Mouse (Mus musculus) testis, adult 2 months (tissue): ENCODE measurements around the gene Hoxc11. TPM values are rescaled to one million over a fixed set of nuclear protein-coding genes. Genes with fewer than 3 reads are reported as not detected.

ENCODE experiments used
- H3K27ac ChIP-seq: fragments of 200-500 bp; 2 replicates; pipeline ENCODE4 v1.5.1; 2012; ENCODE audit warnings: low read depth, low read length; ENCODE audit not compliant: control insufficient read depth, insufficient read depth
- H3K27me3 ChIP-seq: fragments of 200-500 bp; 2 replicates; pipeline ENCODE4 v1.6.1; 2012; ENCODE audit warnings: mild to moderate bottlenecking, low read length, moderate library complexity; ENCODE audit not compliant: control insufficient read depth, insufficient read depth
- H3K36me3 ChIP-seq: fragments of 200-500 bp; 2 replicates; pipeline ENCODE4 v1.6.1; 2012; ENCODE audit warnings: mild to moderate bottlenecking, low read length; ENCODE audit not compliant: control insufficient read depth, insufficient read depth
- H3K4me1 ChIP-seq: fragments of 200-500 bp; 2 replicates; pipeline ENCODE4 v1.6.1; 2012; ENCODE audit warnings: low read length; ENCODE audit not compliant: control insufficient read depth, insufficient read depth
- H3K4me3 ChIP-seq: fragments of 200-500 bp; 2 replicates; pipeline ENCODE4 v1.5.1; 2012; ENCODE audit warnings: low read depth, mild to moderate bottlenecking, low read length, moderate library complexity, mixed read lengths; ENCODE audit not compliant: control insufficient read depth
- CTCF ChIP-seq: fragments of 200-500 bp; IDR thresholded peaks from 2 replicates; pipeline ENCODE4 v1.5.1; 2012; ENCODE audit warnings: low read depth, mild to moderate bottlenecking, inconsistent platforms, low read length, moderate library complexity; ENCODE audit not compliant: control insufficient read depth, insufficient read depth, insufficient replicate concordance
- POLR2A ChIP-seq: fragments of 200-500 bp; IDR thresholded peaks from 2 replicates; pipeline ENCODE4 v1.6.1; 2012; ENCODE audit warnings: low read depth, mild to moderate bottlenecking, inconsistent platforms, low read length, moderate library complexity; ENCODE audit not compliant: control insufficient read depth
- polyA plus RNA-seq: library from polyadenylated mRNA; depleted of rRNA; stranded (reverse); fragments of >200 nt; gene quantifications from 2 replicates; pipeline ENCODE4 v1.2.3, GENCODE M21; 2012

Hoxc11 gene
- polyA plus RNA-seq, 1 experiment = not detected

- Histone ChIP-seq H3K4me3 (no peak overlapping the region), H3K36me3 (no peaks in the 10 kb centered on the region), H3K27me3 (peaks cover 12% of the 10 kb centered on the region), H3K27ac (no peak overlapping the region), H3K4me1 (peaks cover 6% of the 10 kb centered on the region)
- no peak for TF ChIP-seq POLR2A
- TF ChIP-seq CTCF = no peak
Observed at GRCm38 (mm10) chr15:102980352-102980751, 26.1 kb downstream of the Hoxc11 start.

- no peak for TF ChIP-seq POLR2A
- TF ChIP-seq CTCF = no peak
- H3K4me1 ChIP-seq = peaks cover 4% of the 10 kb centered on the region
- peak overlapping the region; percentile 24; the same call in 1 of the 2 replicates for H3K4me3 ChIP-seq
- H3K27me3 ChIP-seq = peaks cover 12% of the 10 kb centered on the region
- H3K27ac ChIP-seq = no peak overlapping the region
- H3K36me3 ChIP-seq = no peaks in the 10 kb centered on the region
Observed at GRCm38 (mm10) chr15:102980912-102981311, 26.7 kb downstream of the Hoxc11 start.

DNA sequence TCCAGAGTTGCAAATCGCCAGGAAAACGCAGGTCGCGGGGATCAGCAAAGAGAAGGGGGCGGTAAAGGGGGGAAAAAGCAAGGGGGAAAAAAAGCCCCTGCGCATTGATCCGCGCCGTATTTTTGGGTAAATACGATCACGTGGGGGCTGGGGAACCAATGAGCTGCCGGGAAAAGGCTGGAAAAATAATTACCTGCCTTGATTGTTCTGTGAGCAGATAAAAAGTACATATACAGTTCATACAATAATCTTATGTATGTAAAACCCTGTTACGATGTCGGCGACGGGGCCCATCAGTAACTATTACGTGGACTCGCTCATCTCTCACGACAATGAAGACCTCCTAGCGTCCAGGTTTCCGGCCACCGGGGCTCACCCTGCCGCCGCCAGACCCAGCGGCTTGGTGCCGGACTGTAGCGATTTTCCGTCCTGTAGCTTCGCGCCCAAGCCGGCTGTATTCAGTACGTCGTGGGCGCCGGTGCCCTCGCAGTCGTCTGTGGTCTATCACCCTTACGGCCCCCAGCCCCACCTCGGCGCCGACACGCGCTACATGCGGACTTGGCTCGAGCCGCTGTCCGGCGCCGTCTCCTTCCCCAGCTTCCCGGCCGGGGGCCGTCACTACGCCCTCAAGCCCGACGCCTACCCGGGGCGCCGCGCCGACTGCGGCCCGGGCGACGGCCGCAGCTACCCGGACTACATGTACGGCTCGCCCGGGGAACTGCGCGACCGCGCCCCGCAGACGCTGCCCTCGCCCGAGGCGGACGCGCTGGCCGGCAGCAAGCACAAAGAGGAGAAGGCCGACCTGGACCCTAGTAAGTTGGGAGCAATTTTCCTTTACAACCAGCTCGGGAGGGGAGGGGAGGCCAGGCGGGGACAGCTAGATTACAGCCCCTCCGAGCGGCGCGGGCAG lies 27.4 kb downstream of the Hoxc11 start:
- Histone ChIP-seq H3K27ac (no peak overlapping the region), H3K36me3 (no peaks in the 10 kb centered on the region), H3K27me3 (peaks cover 12% of the 10 kb centered on the region), H3K4me1 (peaks cover 4% of the 10 kb centered on the region), H3K4me3 (peak overlapping the region; percentile 80)
- no peak for TF ChIP-seq POLR2A
- TF ChIP-seq CTCF = no peak

DNA sequence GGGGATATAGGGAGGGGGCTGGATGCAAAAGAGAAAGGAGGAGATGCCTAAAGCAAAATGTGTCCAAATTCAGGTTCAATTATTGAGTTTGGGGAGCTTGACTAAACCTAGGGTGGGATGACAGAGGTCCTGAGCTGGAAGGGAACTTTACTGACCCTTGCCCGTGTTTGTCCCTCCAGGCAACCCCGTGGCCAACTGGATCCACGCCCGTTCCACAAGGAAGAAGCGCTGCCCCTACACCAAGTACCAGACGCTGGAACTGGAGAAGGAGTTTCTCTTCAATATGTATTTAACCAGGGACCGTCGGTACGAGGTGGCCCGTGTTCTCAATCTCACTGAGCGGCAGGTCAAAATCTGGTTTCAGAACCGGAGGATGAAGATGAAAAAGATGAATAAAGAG lies 29.5 kb downstream of the Hoxc11 start:
- Histone ChIP-seq H3K27ac (no peak overlapping the region), H3K4me1 (peaks cover 4% of the 10 kb centered on the region), H3K4me3 (no peak overlapping the region), H3K27me3 (peaks cover 13% of the 10 kb centered on the region), H3K36me3 (no peaks in the 10 kb centered on the region)
- no peak for TF ChIP-seq CTCF
- no peak for TF ChIP-seq POLR2A

DNA sequence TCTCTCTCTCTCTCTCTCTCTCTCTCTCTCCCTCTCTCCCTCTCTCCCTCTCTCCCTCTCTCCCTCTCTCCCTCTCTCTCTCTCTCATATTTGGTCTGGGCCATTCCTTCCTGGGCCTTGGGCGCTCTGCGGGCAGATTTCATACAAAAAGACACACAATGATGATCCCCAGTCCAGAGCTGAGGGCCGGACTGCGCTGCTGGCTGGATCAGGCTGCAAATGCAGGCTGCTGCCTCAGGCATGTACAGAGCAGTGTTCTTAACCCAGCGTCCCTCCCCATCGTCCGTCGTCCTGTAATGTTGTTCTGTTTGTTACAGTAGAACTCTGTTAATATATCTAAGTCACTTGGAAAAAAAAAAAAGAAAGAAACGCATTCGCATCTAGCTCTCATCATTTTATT lies 30.3 kb downstream of the Hoxc11 start:
- TF ChIP-seq POLR2A (no peak), CTCF (no peak)
- H3K4me3 ChIP-seq = no peak overlapping the region
- no peaks in the 10 kb centered on the region for H3K36me3 ChIP-seq
- no peak overlapping the region for H3K27ac ChIP-seq
- H3K27me3 ChIP-seq = peaks cover 13% of the 10 kb centered on the region
- peaks cover 4% of the 10 kb centered on the region for H3K4me1 ChIP-seq

DNA sequence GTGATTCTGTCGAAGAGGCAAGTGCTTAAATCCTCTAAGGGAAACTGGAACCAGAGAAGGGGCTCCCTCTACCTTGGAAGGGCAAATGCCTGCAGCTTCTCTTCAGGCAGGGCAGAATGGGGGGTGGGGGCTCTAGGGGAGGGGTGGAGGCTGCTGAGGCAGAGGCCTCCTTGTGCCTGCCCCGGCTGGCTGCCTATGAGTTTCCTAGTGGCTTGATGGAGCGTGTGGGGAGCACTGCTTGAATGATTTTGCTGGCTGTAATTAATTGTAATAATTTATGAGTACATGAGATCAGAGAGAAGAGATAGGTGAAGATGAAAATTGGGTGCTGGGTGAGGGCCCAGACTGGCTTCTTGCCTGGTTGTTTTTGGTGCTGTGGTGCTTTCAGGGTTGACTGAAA lies 30.7 kb downstream of the Hoxc11 start:
- Histone ChIP-seq H3K27me3 (peaks cover 13% of the 10 kb centered on the region), H3K4me3 (no peak overlapping the region), H3K27ac (no peak overlapping the region), H3K4me1 (peaks cover 4% of the 10 kb centered on the region), H3K36me3 (no peaks in the 10 kb centered on the region)
- no peak for TF ChIP-seq CTCF
- no peak for TF ChIP-seq POLR2A

DNA sequence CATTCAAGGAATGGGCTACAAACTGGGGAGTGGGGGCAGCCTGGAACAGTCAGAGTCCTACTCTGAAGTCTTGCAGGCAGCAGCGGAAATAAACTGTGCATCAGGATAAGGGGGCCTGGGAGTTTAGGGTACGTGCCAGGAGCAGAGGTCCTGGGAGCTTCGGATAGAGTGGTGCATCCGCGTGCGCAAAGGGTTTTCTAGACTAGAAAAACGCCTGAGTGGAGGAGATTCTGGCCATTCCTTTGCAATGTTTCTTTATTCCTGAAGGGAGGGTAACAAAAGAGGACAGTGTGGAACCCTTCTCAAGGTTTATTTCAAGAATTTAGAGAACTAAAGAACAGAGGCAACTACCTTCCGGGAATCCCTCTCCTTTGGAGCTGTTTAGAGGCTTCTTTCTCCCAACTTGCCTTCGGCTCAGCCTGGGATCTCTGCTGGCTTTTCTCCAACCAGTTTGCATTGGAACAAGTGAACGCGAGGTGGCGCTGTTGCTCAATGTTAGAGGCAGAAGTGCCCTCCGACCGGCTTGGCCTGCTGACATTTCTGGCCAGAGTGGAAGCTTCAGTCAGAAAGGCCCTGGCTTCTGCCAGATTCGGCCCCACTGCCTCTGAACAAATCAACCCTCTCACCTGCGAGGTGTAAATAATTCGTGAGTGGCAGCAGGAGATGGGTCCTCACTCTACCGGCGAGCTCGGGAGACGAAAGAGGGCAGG lies 33.1 kb downstream of the Hoxc11 start:
- peaks cover 12% of the 10 kb centered on the region for H3K27me3 ChIP-seq
- H3K4me3 ChIP-seq = no peak overlapping the region
- no peaks in the 10 kb centered on the region for H3K36me3 ChIP-seq
- H3K4me1 ChIP-seq = peaks cover 4% of the 10 kb centered on the region
- H3K27ac ChIP-seq = no peak overlapping the region
- TF ChIP-seq CTCF (peak; percentile 93; the same call in 1 of the 2 replicates), POLR2A (no peak)
